Mouse (Mus musculus) neural tube, embryonic 14.5 days (tissue): ENCODE measurements at regions not wholly inside any gene's neighbourhood (a gene's known extent, or its start where the extent isn't known, plus 50 kb on each side); places are given as distances from the start of the nearest gene placed in this dataset.
"Not testable (repeated sequence)": the region's sequence is repeated elsewhere in the genome, so short reads cannot be mapped to it uniquely, and the experiment has no call there.

Experiments
- ATAC-seq: fragments of 200-750 bp; cut with Nextera tagmentation; 2 replicates; pipeline ENCODE4 v1.8.0; 2017; ENCODE audit warnings: low read depth, mild to moderate bottlenecking, moderate TSS enrichment, moderate library complexity
- H3K27ac ChIP-seq: fragments of 300-500 bp; sonication (generic); 2 replicates; pipeline ENCODE4 v1.5.1; 2014; ENCODE audit warnings: low read depth, mild to moderate bottlenecking, control low read depth, low read length, moderate library complexity, mixed read lengths
- H3K27me3 ChIP-seq: fragments of 300-500 bp; sonication (generic); 2 replicates; pipeline ENCODE4 v1.6.1; 2014; ENCODE audit warnings: low read length; ENCODE audit not compliant: control insufficient read depth, insufficient read depth
- H3K36me3 ChIP-seq: fragments of 300-500 bp; sonication (generic); 2 replicates; pipeline ENCODE4 v1.6.1; 2014; ENCODE audit warnings: low read length, mixed read lengths; ENCODE audit not compliant: control insufficient read depth, insufficient read depth
- H3K4me1 ChIP-seq: fragments of 300-500 bp; sonication (generic); 2 replicates; pipeline ENCODE4 v1.6.1; 2014; ENCODE audit warnings: low read length; ENCODE audit not compliant: control insufficient read depth, insufficient read depth
- H3K4me2 ChIP-seq: fragments of 300-500 bp; sonication (generic); 2 replicates; pipeline ENCODE4 v1.6.1; 2014; ENCODE audit warnings: mild to moderate bottlenecking, low read depth, low read length, control low read depth
- H3K4me3 ChIP-seq: fragments of 300-500 bp; sonication (generic); 2 replicates; pipeline ENCODE4 v1.5.1; 2014; ENCODE audit warnings: low read depth, low read length, control low read depth, mixed read lengths
- H3K9ac ChIP-seq: fragments of 300-500 bp; sonication (generic); replicated peaks from 2 replicates; pipeline ENCODE4 v1.6.1; 2014; ENCODE audit warnings: low read depth, mild to moderate bottlenecking, control low read depth, low read length, mixed read lengths
- H3K9me3 ChIP-seq: fragments of 300-500 bp; sonication (generic); 2 replicates; pipeline ENCODE4 v1.6.1; 2016; ENCODE audit warnings: low read length; ENCODE audit not compliant: control insufficient read depth
- WGBS: fragments of 180-500 bp; shearing (Covaris S2); extraction: QIAGEN DNeasy Blood & Tissue Kit; methylation state at CpG from one replicate; pipeline ENCODE4 v1.1.7; 2014; 5-methylcytosine and 5-hydroxymethylcytosine counted together

GRCm38 (mm10) chrX:159055689-159056461, 154.2 kb upstream of the Rps6ka3 start:
- H3K4me3 ChIP-seq, result no peak overlapping the region
- ATAC-seq, result no peak
- 79% methylated on average over 8 of the region's 8 CpGs for WGBS
- H3K36me3 ChIP-seq, result no peaks in the 10 kb centered on the region
- no peaks in the 10 kb centered on the region for H3K9me3 ChIP-seq
- no peak overlapping the region for H3K4me2 ChIP-seq
- no peaks in the 10 kb centered on the region for H3K4me1 ChIP-seq
- no peak overlapping the region for H3K9ac ChIP-seq
- H3K27ac ChIP-seq, result no peak overlapping the region
- no peaks in the 10 kb centered on the region for H3K27me3 ChIP-seq

DNA sequence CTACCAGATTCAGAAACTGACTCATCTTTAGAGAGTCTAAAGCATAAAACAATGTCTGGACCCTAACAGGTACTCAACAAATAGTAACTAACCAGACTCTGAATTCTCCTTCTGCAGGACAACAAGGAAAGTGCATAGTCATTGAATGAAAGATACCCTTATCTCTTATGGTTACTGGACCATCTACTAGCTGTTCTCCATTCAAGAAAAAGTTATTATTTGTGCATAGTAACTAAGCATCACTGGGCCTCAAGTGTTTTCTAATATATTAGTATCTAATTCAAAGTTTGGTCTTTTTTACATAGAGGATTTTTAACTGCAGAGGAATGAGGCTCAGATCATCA, 153.7 kb upstream of the Rps6ka3 start:
- Histone ChIP-seq H3K4me2 (no peak overlapping the region), H3K27me3 (no peaks in the 10 kb centered on the region), H3K36me3 (no peaks in the 10 kb centered on the region), H3K4me1 (no peaks in the 10 kb centered on the region), H3K27ac (no peak overlapping the region), H3K9ac (no peak overlapping the region), H3K9me3 (no peaks in the 10 kb centered on the region), H3K4me3 (no peak overlapping the region)
- ATAC-seq, result no peak

GRCm38 (mm10) chrX:159058931-159059330, 151.2 kb upstream of the Rps6ka3 start:
- Histone ChIP-seq H3K9ac (no peak overlapping the region), H3K36me3 (no peaks in the 10 kb centered on the region), H3K4me1 (no peaks in the 10 kb centered on the region), H3K4me2 (no peak overlapping the region), H3K9me3 (no peaks in the 10 kb centered on the region), H3K4me3 (no peak overlapping the region), H3K27me3 (no peaks in the 10 kb centered on the region), H3K27ac (no peak overlapping the region)
- ATAC-seq, result no peak

DNA sequence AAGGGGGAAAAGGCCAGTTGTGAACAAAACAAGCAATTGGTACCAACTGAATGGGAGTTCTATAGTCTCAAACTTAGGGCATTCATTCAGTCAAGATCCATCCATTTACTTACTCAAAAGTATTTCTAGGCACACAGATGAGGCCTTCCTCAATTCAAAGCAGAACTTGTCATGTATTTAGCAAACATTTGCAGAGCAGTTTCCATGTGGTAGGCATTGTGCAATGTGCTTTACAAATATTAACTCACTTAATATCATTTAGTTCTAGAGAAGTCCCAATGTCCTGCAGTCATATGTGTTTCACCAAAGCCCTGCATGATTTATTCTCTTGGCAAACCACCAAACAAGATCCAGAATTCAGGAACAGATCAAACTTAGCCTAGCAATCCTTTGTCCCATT, 148.8 kb upstream of the Rps6ka3 start:
- Histone ChIP-seq H3K9ac (no peak overlapping the region), H3K4me2 (no peak overlapping the region), H3K4me3 (no peak overlapping the region), H3K27me3 (no peaks in the 10 kb centered on the region), H3K27ac (no peak overlapping the region), H3K9me3 (no peaks in the 10 kb centered on the region), H3K36me3 (no peaks in the 10 kb centered on the region), H3K4me1 (no peaks in the 10 kb centered on the region)
- ATAC-seq, result no peak

- no peak overlapping the region for H3K4me2 ChIP-seq
- no peak overlapping the region for H3K4me3 ChIP-seq
- ATAC-seq, result no peak
- H3K9me3 ChIP-seq, result no peaks in the 10 kb centered on the region
- 77% methylated on average over 2 of the region's 2 CpGs for WGBS
- H3K27me3 ChIP-seq, result no peaks in the 10 kb centered on the region
- H3K36me3 ChIP-seq, result no peaks in the 10 kb centered on the region
- no peak overlapping the region for H3K27ac ChIP-seq
- no peak overlapping the region for H3K9ac ChIP-seq
- H3K4me1 ChIP-seq, result no peaks in the 10 kb centered on the region
These were observed 143.9 kb upstream of the Rps6ka3 start for GRCm38 (mm10) chrX:159066212-159066611.

DNA sequence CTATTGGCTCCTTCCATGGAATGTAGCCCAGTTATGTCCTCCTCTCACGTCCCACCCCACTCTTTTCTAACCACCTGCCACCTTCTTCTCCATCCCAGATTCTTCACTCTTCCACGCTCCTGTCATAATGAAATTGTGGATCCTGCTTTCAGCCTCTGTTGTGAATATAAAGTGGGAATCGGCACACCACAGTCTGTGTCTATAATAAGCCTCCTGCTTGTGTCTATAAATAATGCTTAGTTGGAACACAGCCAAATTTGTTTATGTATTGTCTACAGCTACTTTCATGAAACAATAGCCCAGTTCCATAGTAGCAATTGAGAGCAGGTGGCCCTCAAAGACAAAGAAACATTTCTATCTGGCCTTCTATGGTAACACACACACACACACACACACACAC, 137.5 kb upstream of the Rps6ka3 start:
- no peaks in the 10 kb centered on the region for H3K36me3 ChIP-seq
- 67% methylated on average over 3 of the region's 3 CpGs for WGBS
- H3K4me2 ChIP-seq, result no peak overlapping the region
- no peaks in the 10 kb centered on the region for H3K9me3 ChIP-seq
- H3K9ac ChIP-seq, result no peak overlapping the region
- H3K4me1 ChIP-seq, result no peaks in the 10 kb centered on the region
- ATAC-seq, result no peak; the same call in 1 of the 2 replicates
- H3K4me3 ChIP-seq, result no peak overlapping the region
- no peaks in the 10 kb centered on the region for H3K27me3 ChIP-seq
- no peak overlapping the region for H3K27ac ChIP-seq

GRCm38 (mm10) chrX:159073533-159073932, 136.6 kb upstream of the Rps6ka3 start:
- H3K4me1 ChIP-seq, result no peaks in the 10 kb centered on the region
- no peak overlapping the region for H3K4me2 ChIP-seq
- no peaks in the 10 kb centered on the region for H3K9me3 ChIP-seq
- no peak overlapping the region for H3K4me3 ChIP-seq
- H3K36me3 ChIP-seq, result no peaks in the 10 kb centered on the region
- no peak overlapping the region for H3K27ac ChIP-seq
- no peak overlapping the region for H3K9ac ChIP-seq
- ATAC-seq, result no peak
- H3K27me3 ChIP-seq, result no peaks in the 10 kb centered on the region

GRCm38 (mm10) chrX:159080508-159080907, 129.6 kb upstream of the Rps6ka3 start:
- Histone ChIP-seq H3K36me3 (no peaks in the 10 kb centered on the region), H3K9ac (no peak overlapping the region), H3K4me2 (no peak overlapping the region), H3K4me1 (no peaks in the 10 kb centered on the region), H3K27ac (no peak overlapping the region), H3K27me3 (no peaks in the 10 kb centered on the region), H3K9me3 (no peaks in the 10 kb centered on the region), H3K4me3 (no peak overlapping the region)
- WGBS, result 68% methylated on average over 2 of the region's 2 CpGs
- no peak for ATAC-seq

DNA sequence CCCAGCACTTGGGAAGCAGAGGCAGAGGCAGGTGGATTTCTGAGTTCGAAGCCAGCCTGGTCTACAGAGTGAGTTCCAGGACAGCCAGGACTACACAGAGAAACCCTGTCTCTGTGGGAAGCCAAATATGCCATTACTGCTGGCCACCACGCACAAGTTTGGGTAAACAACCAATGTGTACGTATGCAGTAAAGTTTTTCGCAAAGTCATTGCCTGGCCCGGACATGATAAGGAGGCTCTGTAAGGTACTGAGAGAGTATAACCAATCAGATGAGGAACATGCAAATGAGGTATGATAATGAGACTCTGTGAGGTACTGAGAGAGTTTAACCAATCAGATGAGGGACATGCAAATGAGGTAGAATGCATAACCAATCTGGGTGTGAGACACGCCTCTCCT, 99.5 kb upstream of the Rps6ka3 start:
- not testable (repeated sequence) for H3K27me3 ChIP-seq, H3K36me3 ChIP-seq, ATAC-seq, H3K9me3 ChIP-seq, H3K9ac ChIP-seq, H3K4me3 ChIP-seq, H3K4me1 ChIP-seq, H3K27ac ChIP-seq, H3K4me2 ChIP-seq
- 95% methylated on average over 6 of the region's 6 CpGs for WGBS

DNA sequence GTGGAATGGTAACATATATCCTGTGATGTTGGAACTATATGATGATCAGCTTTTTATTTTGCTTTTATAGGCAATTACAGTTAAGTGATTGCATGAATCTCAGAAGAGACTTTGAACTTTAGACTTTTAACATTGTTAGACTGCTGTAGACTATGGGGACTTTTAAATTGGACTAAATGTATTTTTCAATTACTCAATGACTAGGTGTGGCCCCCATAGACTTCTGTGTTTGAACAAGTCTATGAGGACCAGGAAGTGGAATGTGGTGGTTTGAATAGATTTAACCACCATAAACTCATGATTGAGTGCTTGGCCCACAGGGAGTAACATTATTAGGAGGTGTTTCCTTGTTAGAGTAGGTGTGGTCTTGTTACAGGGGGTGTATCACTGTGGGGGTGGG, 93.9 kb upstream of the Rps6ka3 start:
- Histone ChIP-seq H3K27me3 (no peaks in the 10 kb centered on the region), H3K27ac (no peak overlapping the region), H3K4me2 (no peak overlapping the region), H3K9me3 (no peaks in the 10 kb centered on the region), H3K9ac (no peak overlapping the region), H3K4me3 (no peak overlapping the region), H3K36me3 (no peaks in the 10 kb centered on the region), H3K4me1 (no peaks in the 10 kb centered on the region)
- no peak for ATAC-seq
